Mouse (Mus musculus): ENCODE data around the gene Clec4f. TPM values are rescaled to one million over a fixed set of nuclear protein-coding genes. Genes with fewer than 3 reads are reported as not detected.
"Not testable (repeated sequence)": the region's sequence is repeated elsewhere in the genome, so short reads cannot be mapped to it uniquely, and the experiment has no call there.

Gene Clec4f
- polyA plus RNA-seq, 1 experiment from 2014 or later, result 0.40 TPM

DNA sequence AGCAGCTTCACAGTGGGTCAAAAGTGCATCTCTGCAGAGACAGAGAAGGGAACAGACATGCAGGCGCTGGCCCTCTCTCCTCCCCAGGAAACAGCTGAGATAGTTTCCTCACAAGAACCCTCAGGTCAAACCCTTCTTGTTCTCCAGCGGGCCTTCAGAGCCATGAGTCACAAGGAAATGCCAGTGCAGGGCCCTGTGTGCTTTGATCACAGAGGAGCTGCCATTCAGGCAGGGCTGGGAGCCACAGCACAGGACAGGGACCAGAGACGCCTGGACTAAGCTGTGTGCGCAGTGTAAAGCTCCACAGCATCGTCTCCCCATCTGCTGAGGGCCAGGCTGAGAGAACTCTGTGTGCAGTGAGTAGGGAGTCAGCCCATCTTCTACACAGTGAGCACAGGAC is 21.9 kb downstream of the Clec4f start:
- Histone ChIP-seq H3K4me1 (replicated peaks) (peaks cover 18% of the 10 kb centered on the region), H3K27ac (ENCODE audit: poor library complexity, severe bottlenecking) (peak overlapping the region; percentile 49; the same call in 1 of the 2 replicates)
- not testable (repeated sequence) for H3K9me3 ChIP-seq (replicated peaks); H3K36me3 ChIP-seq; H3K4me2 ChIP-seq; H3K9ac ChIP-seq; H3K27me3 ChIP-seq (replicated peaks); H3K4me3 ChIP-seq
- WGBS, result 15% methylated on average over 5 of the region's 5 CpGs
- ATAC-seq (ENCODE audit: insufficient number of reproducible peaks, low FRiP score), result peak; percentile 51

GRCm38 (mm10) chr6:83631815-83632214 is 24.2 kb downstream of the Clec4f start:
- WGBS, result 74% methylated on average over 4 of the region's 4 CpGs
- H3K27me3 ChIP-seq (replicated peaks), result 0 out of 2 replicates have a peak, but pooled peaks cover 6% of the 10 kb centered on the region
- no peak overlapping the region for H3K4me2 ChIP-seq
- no peak overlapping the region for H3K9ac ChIP-seq
- H3K27ac ChIP-seq (ENCODE audit: poor library complexity, severe bottlenecking), result no peak overlapping the region
- H3K4me1 ChIP-seq (replicated peaks), result peaks cover 18% of the 10 kb centered on the region
- 0 out of 2 replicates have a peak, but pooled peaks cover under 1% of the 10 kb centered on the region for H3K9me3 ChIP-seq (replicated peaks)
- no peak for ATAC-seq (ENCODE audit: insufficient number of reproducible peaks, low FRiP score)
- no peak overlapping the region for H3K4me3 ChIP-seq
- no peaks in the 10 kb centered on the region for H3K36me3 ChIP-seq

GRCm38 (mm10) chr6:83626781-83627180 is 29.2 kb downstream of the Clec4f start:
- Histone ChIP-seq H3K27me3 (replicated peaks) (no peaks in the 10 kb centered on the region; the same call in 1 of the 2 replicates), H3K4me1 (replicated peaks) (no peaks in the 10 kb centered on the region), H3K9me3 (replicated peaks) (0 out of 2 replicates have a peak, but pooled peaks cover 2% of the 10 kb centered on the region), H3K9ac (no peak overlapping the region), H3K36me3 (no peaks in the 10 kb centered on the region), H3K4me3 (no peak overlapping the region), H3K4me2 (no peak overlapping the region), H3K27ac (ENCODE audit: poor library complexity, severe bottlenecking) (no peak overlapping the region)
- WGBS, result 62% methylated on average over 17 of the region's 17 CpGs
- ATAC-seq (ENCODE audit: insufficient number of reproducible peaks, low FRiP score), result no peak

DNA sequence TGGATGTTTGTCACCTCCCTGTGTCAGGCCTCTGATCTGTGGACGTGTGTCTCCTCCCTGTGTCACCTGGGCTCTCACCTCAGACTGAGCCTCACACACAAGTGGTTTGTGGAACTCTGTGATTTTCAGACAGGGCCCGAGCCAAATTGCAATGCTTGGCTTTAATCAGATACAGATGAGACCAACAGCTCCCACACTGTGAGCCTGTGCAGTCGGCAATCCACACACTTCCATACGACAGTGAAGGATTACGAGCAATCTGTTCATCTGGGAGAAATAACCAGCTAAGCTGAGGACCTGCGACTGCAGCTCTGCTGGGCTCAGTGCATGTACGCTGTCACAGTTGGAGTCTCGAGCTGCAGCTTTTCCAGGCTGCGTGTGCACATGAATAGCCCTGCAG is 36.0 kb downstream of the Clec4f start:
- Histone ChIP-seq H3K4me2 (no peak overlapping the region), H3K4me1 (replicated peaks) (no peaks in the 10 kb centered on the region), H3K27ac (ENCODE audit: poor library complexity, severe bottlenecking) (no peak overlapping the region), H3K9me3 (replicated peaks) (no peaks in the 10 kb centered on the region), H3K27me3 (replicated peaks) (peaks cover 6% of the 10 kb centered on the region; the same call in 1 of the 2 replicates), H3K9ac (no peak overlapping the region), H3K36me3 (no peaks in the 10 kb centered on the region), H3K4me3 (no peak overlapping the region)
- WGBS, result 64% methylated on average over 9 of the region's 9 CpGs
- ATAC-seq (ENCODE audit: insufficient number of reproducible peaks, low FRiP score), result no peak

- WGBS, result 79% methylated on average over 15 of the region's 15 CpGs
- Histone ChIP-seq H3K27ac (ENCODE audit: poor library complexity, severe bottlenecking) (no peak overlapping the region), H3K4me1 (replicated peaks) (no peaks in the 10 kb centered on the region), H3K4me2 (no peak overlapping the region), H3K4me3 (no peak overlapping the region), H3K36me3 (no peaks in the 10 kb centered on the region), H3K9ac (no peak overlapping the region), H3K9me3 (replicated peaks) (no peaks in the 10 kb centered on the region), H3K27me3 (replicated peaks) (peaks cover 6% of the 10 kb centered on the region; the same call in 1 of the 2 replicates)
- ATAC-seq (ENCODE audit: insufficient number of reproducible peaks, low FRiP score), result no peak
Observed at GRCm38 (mm10) chr6:83617581-83618335, 38.2 kb downstream of the Clec4f start.

- Histone ChIP-seq H3K4me3 (no peak overlapping the region), H3K36me3 (no peaks in the 10 kb centered on the region), H3K27ac (ENCODE audit: poor library complexity, severe bottlenecking) (no peak overlapping the region), H3K4me1 (replicated peaks) (no peaks in the 10 kb centered on the region), H3K4me2 (no peak overlapping the region), H3K9me3 (replicated peaks) (no peaks in the 10 kb centered on the region), H3K9ac (no peak overlapping the region), H3K27me3 (replicated peaks) (peaks cover 6% of the 10 kb centered on the region; the same call in 1 of the 2 replicates)
- 55% methylated on average over 5 of the region's 5 CpGs for WGBS
- no peak for ATAC-seq (ENCODE audit: insufficient number of reproducible peaks, low FRiP score)
Observed at GRCm38 (mm10) chr6:83616512-83616911, 39.5 kb downstream of the Clec4f start.

GRCm38 (mm10) chr6:83614469-83614868 is 41.5 kb downstream of the Clec4f start:
- WGBS, result 81% methylated on average over 4 of the region's 4 CpGs
- Histone ChIP-seq H3K4me3 (no peak overlapping the region), H3K4me2 (no peak overlapping the region), H3K27ac (ENCODE audit: poor library complexity, severe bottlenecking) (no peak overlapping the region), H3K27me3 (replicated peaks) (no peaks in the 10 kb centered on the region; the same call in 1 of the 2 replicates), H3K9ac (no peak overlapping the region), H3K9me3 (replicated peaks) (no peaks in the 10 kb centered on the region), H3K4me1 (replicated peaks) (no peaks in the 10 kb centered on the region), H3K36me3 (no peaks in the 10 kb centered on the region)
- 0 out of 2 replicates have a peak, but pooled peaks have one; percentile 18 for ATAC-seq (ENCODE audit: insufficient number of reproducible peaks, low FRiP score)

- H3K4me3 ChIP-seq, result no peak overlapping the region
- H3K9ac ChIP-seq, result no peak overlapping the region
- no peaks in the 10 kb centered on the region for H3K36me3 ChIP-seq
- H3K4me1 ChIP-seq (replicated peaks), result no peaks in the 10 kb centered on the region
- H3K9me3 ChIP-seq (replicated peaks), result no peaks in the 10 kb centered on the region
- no peak for ATAC-seq (ENCODE audit: insufficient number of reproducible peaks, low FRiP score)
- 100% methylated on average over 1 of the region's 1 CpGs for WGBS
- H3K27ac ChIP-seq (ENCODE audit: poor library complexity, severe bottlenecking), result no peak overlapping the region
- no peak overlapping the region for H3K4me2 ChIP-seq
- H3K27me3 ChIP-seq (replicated peaks), result no peaks in the 10 kb centered on the region; the same call in 1 of the 2 replicates
Observed at GRCm38 (mm10) chr6:83612976-83613375, 43.0 kb downstream of the Clec4f start.

- peak overlapping the region; percentile 69 for H3K4me2 ChIP-seq
- H3K4me3 ChIP-seq, result no peak overlapping the region
- no peak overlapping the region for H3K9ac ChIP-seq
- H3K36me3 ChIP-seq, result no peaks in the 10 kb centered on the region
- H3K4me1 ChIP-seq (replicated peaks), result peaks cover 18% of the 10 kb centered on the region
- ATAC-seq (ENCODE audit: insufficient number of reproducible peaks, low FRiP score), result no peak
- H3K27ac ChIP-seq (ENCODE audit: poor library complexity, severe bottlenecking), result no peak overlapping the region
- H3K27me3 ChIP-seq (replicated peaks), result no peaks in the 10 kb centered on the region
- 31% methylated on average over 6 of the region's 6 CpGs for WGBS
- no peaks in the 10 kb centered on the region for H3K9me3 ChIP-seq (replicated peaks)
Observed at GRCm38 (mm10) chr6:83599636-83600174, 56.3 kb downstream of the Clec4f start.

- peaks cover 18% of the 10 kb centered on the region for H3K4me1 ChIP-seq (replicated peaks)
- H3K4me3 ChIP-seq, result peak overlapping the region; percentile 40
- 35% methylated on average over 24 of the region's 24 CpGs for WGBS
- peak overlapping the region; percentile 69 for H3K4me2 ChIP-seq
- no peak overlapping the region for H3K27ac ChIP-seq (ENCODE audit: poor library complexity, severe bottlenecking)
- no peaks in the 10 kb centered on the region for H3K9me3 ChIP-seq (replicated peaks)
- ATAC-seq (ENCODE audit: insufficient number of reproducible peaks, low FRiP score), result no peak
- H3K27me3 ChIP-seq (replicated peaks), result no peaks in the 10 kb centered on the region
- peak overlapping the region; percentile 31; the same call in 1 of the 2 replicates for H3K9ac ChIP-seq
- no peaks in the 10 kb centered on the region for H3K36me3 ChIP-seq
Observed at GRCm38 (mm10) chr6:83599060-83599550, 56.9 kb downstream of the Clec4f start.

DNA sequence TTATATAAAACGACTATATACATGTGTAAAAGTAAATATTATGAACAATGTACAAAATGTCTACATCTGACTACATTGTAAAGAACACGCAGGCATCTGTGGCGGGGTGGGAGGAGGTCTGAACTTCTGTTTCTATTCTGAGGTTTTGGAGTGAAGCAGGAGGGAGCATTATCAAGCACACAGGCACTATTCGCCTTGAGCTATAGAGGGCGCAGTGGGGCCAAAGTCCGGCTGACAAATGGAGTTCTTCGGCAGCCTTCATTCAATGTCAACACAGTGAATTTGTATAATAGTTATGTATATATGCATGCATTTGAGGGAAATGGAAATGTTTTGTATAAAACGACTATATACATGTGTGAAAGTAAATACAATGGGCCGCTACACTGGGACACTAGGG is 57.3 kb downstream of the Clec4f start:
- peaks cover 23% of the 10 kb centered on the region for H3K4me1 ChIP-seq (replicated peaks)
- H3K27ac ChIP-seq (ENCODE audit: poor library complexity, severe bottlenecking), result no peak overlapping the region
- no peak for ATAC-seq (ENCODE audit: insufficient number of reproducible peaks, low FRiP score)
- H3K9me3 ChIP-seq (replicated peaks), result no peaks in the 10 kb centered on the region
- peak overlapping the region; percentile 69 for H3K4me2 ChIP-seq
- 8% methylated on average over 9 of the region's 9 CpGs for WGBS
- H3K27me3 ChIP-seq (replicated peaks), result no peaks in the 10 kb centered on the region
- peak overlapping the region; percentile 40 for H3K4me3 ChIP-seq
- H3K36me3 ChIP-seq, result no peaks in the 10 kb centered on the region
- 0 out of 2 replicates have a peak overlapping the region, but pooled peaks have one; percentile 31 for H3K9ac ChIP-seq
